Mouse (Mus musculus) midbrain, embryonic 11.5 days (tissue): ENCODE measurements at regions not wholly inside any gene's neighbourhood (a gene's known extent, or its start where the extent isn't known, plus 50 kb on each side); places are given as distances from the start of the nearest gene placed in this dataset.

Experiments used
- ATAC-seq: fragments of 200-750 bp; cut with Nextera tagmentation; 2 replicates; pipeline ENCODE4 v1.8.0; 2017; ENCODE audit warnings: moderate TSS enrichment, moderate library complexity; ENCODE audit not compliant: low FRiP score
- DNase-seq: peaks from one replicate; pipeline ENCODE4 v3.0.0; 2015; ENCODE audit warnings: low spot score; ENCODE audit errors: missing footprints
- H3K27ac ChIP-seq: fragments of 300-500 bp; sonication (generic); 2 replicates; pipeline ENCODE4 v1.5.1; 2014; ENCODE audit warnings: low read depth, low read length
- H3K27me3 ChIP-seq: fragments of 300-500 bp; sonication (generic); 2 replicates; pipeline ENCODE4 v1.6.1; 2014; ENCODE audit warnings: mild to moderate bottlenecking, low read length, moderate library complexity, mixed read lengths; ENCODE audit not compliant: control insufficient read depth, insufficient read depth
- H3K36me3 ChIP-seq: fragments of 300-500 bp; sonication (generic); 2 replicates; pipeline ENCODE4 v1.6.1; 2014; ENCODE audit warnings: mild to moderate bottlenecking, low read length, moderate library complexity, mixed read lengths; ENCODE audit not compliant: control insufficient read depth, insufficient read depth
- H3K4me1 ChIP-seq: fragments of 300-500 bp; sonication (generic); 2 replicates; pipeline ENCODE4 v1.6.1; 2014; ENCODE audit warnings: low read length; ENCODE audit not compliant: control insufficient read depth, insufficient read depth
- H3K4me2 ChIP-seq: fragments of 300-500 bp; sonication (generic); 2 replicates; pipeline ENCODE4 v1.6.1; 2014; ENCODE audit warnings: mild to moderate bottlenecking, moderate library complexity
- H3K4me3 ChIP-seq: fragments of 300-500 bp; sonication (generic); 2 replicates; pipeline ENCODE4 v1.5.1; 2014; ENCODE audit warnings: low read depth, low read length
- H3K9ac ChIP-seq: fragments of 300-500 bp; sonication (generic); 2 replicates; pipeline ENCODE4 v1.6.1; 2014; ENCODE audit warnings: low read length
- H3K9me3 ChIP-seq: fragments of 300-500 bp; sonication (generic); 2 replicates; pipeline ENCODE4 v1.6.1; 2016; ENCODE audit warnings: low read length; ENCODE audit not compliant: control insufficient read depth
- WGBS: fragments of 180-500 bp; shearing (Covaris S2); extraction: QIAGEN DNeasy Blood & Tissue Kit; methylation state at CpG from one replicate; pipeline ENCODE4 v1.1.7; 2014; 5-methylcytosine and 5-hydroxymethylcytosine counted together

DNA sequence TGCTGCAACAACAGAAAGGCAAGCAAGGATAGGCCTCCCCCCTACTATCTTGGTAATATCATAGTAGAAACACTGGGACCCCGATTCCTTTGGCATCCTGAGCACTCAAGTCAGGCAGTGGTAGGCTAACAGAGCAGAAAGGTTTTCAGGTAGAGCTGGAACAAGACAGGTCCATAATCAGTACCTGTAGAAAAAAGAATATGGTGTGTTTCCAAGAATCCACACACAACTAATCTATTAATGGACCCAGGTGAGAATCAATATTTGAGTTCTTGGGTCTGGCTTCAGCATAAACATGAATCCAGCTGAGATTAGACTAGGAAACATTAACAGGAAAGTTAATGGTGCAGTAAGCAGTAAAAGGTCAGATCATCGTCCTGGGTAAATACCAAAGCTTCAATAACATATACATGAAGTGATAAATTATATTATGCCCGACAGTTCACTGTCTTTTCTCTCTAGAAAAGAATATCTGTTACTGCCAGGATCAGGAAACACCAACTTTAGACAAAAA lies 376.2 kb upstream of the Ddi1 start:
- 84% methylated on average over 3 of the region's 3 CpGs for WGBS
- Histone ChIP-seq H3K4me3 (no peak overlapping the region), H3K4me2 (no peak overlapping the region)

GRCm38 (mm10) chr9:6645321-6645720 lies 375.7 kb upstream of the Ddi1 start:
- no peaks in the 10 kb centered on the region for H3K27me3 ChIP-seq
- H3K9ac ChIP-seq = no peak overlapping the region
- no peak for ATAC-seq
- H3K4me3 ChIP-seq = no peak overlapping the region
- H3K9me3 ChIP-seq = no peaks in the 10 kb centered on the region
- 74% methylated on average over 2 of the region's 2 CpGs for WGBS
- H3K27ac ChIP-seq = no peak overlapping the region
- no peak overlapping the region for H3K4me2 ChIP-seq
- no peak for DNase-seq
- H3K4me1 ChIP-seq = no peaks in the 10 kb centered on the region
- H3K36me3 ChIP-seq = no peaks in the 10 kb centered on the region

More for the DNA sequence above, 376.2 kb upstream of the Ddi1 start:
- Histone ChIP-seq H3K36me3 (no peaks in the 10 kb centered on the region), H3K27me3 (no peaks in the 10 kb centered on the region), H3K4me1 (no peaks in the 10 kb centered on the region), H3K9me3 (no peaks in the 10 kb centered on the region), H3K27ac (no peak overlapping the region), H3K9ac (no peak overlapping the region)
- no peak for ATAC-seq
- no peak for DNase-seq

DNA sequence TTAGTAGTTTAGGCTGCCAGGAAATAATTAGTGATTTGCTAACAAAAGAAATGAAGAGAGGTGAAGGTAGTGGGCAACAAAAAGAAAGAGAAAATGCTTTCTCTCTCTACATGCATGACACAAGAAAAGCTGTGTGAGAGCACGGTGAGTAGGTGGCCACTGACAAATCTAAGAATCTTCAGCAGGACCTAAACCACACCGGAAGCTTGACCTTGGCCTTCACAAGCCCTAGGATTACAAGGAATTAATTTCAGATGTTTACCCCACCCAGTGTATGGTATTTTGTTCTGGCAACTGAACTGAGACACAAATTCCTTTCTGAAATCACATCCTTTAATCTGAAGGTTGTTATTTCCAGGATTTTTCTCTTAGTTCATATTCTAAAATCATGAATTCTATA lies 347.5 kb upstream of the Ddi1 start:
- DNase-seq = no peak
- ATAC-seq = no peak
- no peak overlapping the region for H3K9ac ChIP-seq
- WGBS = 88% methylated on average over 2 of the region's 2 CpGs
- no peaks in the 10 kb centered on the region for H3K4me1 ChIP-seq
- no peak overlapping the region for H3K4me2 ChIP-seq
- H3K27me3 ChIP-seq = no peaks in the 10 kb centered on the region
- H3K4me3 ChIP-seq = no peak overlapping the region
- H3K9me3 ChIP-seq = no peaks in the 10 kb centered on the region
- H3K27ac ChIP-seq = no peak overlapping the region
- no peaks in the 10 kb centered on the region for H3K36me3 ChIP-seq

DNA sequence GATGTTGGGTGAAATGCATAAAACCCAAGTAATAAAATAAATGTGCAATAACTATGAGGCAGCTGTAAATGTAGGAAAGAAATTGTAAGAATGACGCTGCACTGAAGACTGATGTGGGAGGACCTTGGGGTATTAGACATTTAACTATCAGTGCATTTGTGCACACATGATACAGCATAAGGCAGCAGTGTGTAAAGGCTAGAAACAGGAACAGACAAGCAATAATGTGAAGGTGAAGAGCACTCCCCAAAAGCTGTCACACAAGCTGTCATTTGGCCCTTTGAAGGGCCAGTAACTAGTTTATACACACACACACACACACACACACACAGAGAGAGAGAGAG lies 339.6 kb upstream of the Ddi1 start:
- no peak for DNase-seq
- no peak for ATAC-seq
- no peak overlapping the region for H3K9ac ChIP-seq

GRCm38 (mm10) chr9:6608428-6609283 lies 339.0 kb upstream of the Ddi1 start:
- DNase-seq (no peak), ATAC-seq (no peak)
- H3K4me3 ChIP-seq = no peak overlapping the region
- no peaks in the 10 kb centered on the region for H3K27me3 ChIP-seq
- H3K27ac ChIP-seq = no peak overlapping the region
- H3K9me3 ChIP-seq = no peaks in the 10 kb centered on the region
- H3K4me2 ChIP-seq = no peak overlapping the region
- WGBS = 62% methylated on average over 5 of the region's 5 CpGs
- H3K36me3 ChIP-seq = no peaks in the 10 kb centered on the region
- no peak overlapping the region for H3K9ac ChIP-seq
- no peaks in the 10 kb centered on the region for H3K4me1 ChIP-seq

More for the DNA sequence above, 339.6 kb upstream of the Ddi1 start:
- H3K27ac ChIP-seq = no peak overlapping the region
- WGBS = 93% methylated on average over 1 of the region's 1 CpGs
- H3K4me1 ChIP-seq = no peaks in the 10 kb centered on the region
- H3K4me2 ChIP-seq = no peak overlapping the region
- no peaks in the 10 kb centered on the region for H3K27me3 ChIP-seq
- no peak overlapping the region for H3K4me3 ChIP-seq
- no peaks in the 10 kb centered on the region for H3K9me3 ChIP-seq
- no peaks in the 10 kb centered on the region for H3K36me3 ChIP-seq
